Mouse (Mus musculus) forebrain, embryonic 12.5 days (tissue): ENCODE data around the gene Shkbp1. TPM values are rescaled to one million over a fixed set of nuclear protein-coding genes. Genes with fewer than 3 reads are reported as not detected.

Source experiments
- ATAC-seq: fragments of 200-750 bp; cut with Nextera tagmentation; 2 replicates; pipeline ENCODE4 v1.8.0; 2017; ENCODE audit warnings: moderate TSS enrichment; ENCODE audit not compliant: low FRiP score
- H3K27ac ChIP-seq: fragments of 300-500 bp; sonication (generic); 2 replicates; pipeline ENCODE4 v1.5.1; 2016; ENCODE audit warnings: mild to moderate bottlenecking
- H3K27me3 ChIP-seq: fragments of 300-500 bp; sonication (generic); 2 replicates; pipeline ENCODE4 v1.6.1; 2016; ENCODE audit warnings: mild to moderate bottlenecking
- H3K36me3 ChIP-seq: fragments of 300-500 bp; sonication (generic); replicated peaks from 2 replicates; pipeline ENCODE4 v1.6.1; 2016; ENCODE audit warnings: mild to moderate bottlenecking
- H3K4me1 ChIP-seq: fragments of 300-500 bp; sonication (generic); 2 replicates; pipeline ENCODE4 v1.6.1; 2016
- H3K4me2 ChIP-seq: fragments of 300-500 bp; sonication (generic); 2 replicates; pipeline ENCODE4 v1.6.1; 2016; ENCODE audit warnings: mild to moderate bottlenecking, moderate library complexity
- H3K4me3 ChIP-seq: fragments of 300-500 bp; sonication (generic); replicated peaks from 2 replicates; pipeline ENCODE4 v1.5.1; 2016; ENCODE audit warnings: mild to moderate bottlenecking
- H3K9ac ChIP-seq: fragments of 300-500 bp; sonication (generic); 2 replicates; pipeline ENCODE4 v1.6.1; 2016; ENCODE audit warnings: mild to moderate bottlenecking
- H3K9me3 ChIP-seq: fragments of 300-500 bp; sonication (generic); 2 replicates; pipeline ENCODE4 v1.6.1; 2016
- WGBS: fragments of 180-500 bp; shearing (Covaris S2); methylation state at CpG from one replicate; pipeline ENCODE4 v1.1.7; 2016; 5-methylcytosine and 5-hydroxymethylcytosine counted together
- polyA plus RNA-seq: library from polyadenylated mRNA; unstranded; fragments of >200 nt; fragmentation: Nextera tagmentation; extraction: Ambion mirVana; gene quantifications from 2 replicates; pipeline ENCODE4 v1.2.1, GENCODE M21; 2016

Shkbp1 gene
- polyA plus RNA-seq, 1 experiment from 2014 or later = 77.1 TPM

DNA sequence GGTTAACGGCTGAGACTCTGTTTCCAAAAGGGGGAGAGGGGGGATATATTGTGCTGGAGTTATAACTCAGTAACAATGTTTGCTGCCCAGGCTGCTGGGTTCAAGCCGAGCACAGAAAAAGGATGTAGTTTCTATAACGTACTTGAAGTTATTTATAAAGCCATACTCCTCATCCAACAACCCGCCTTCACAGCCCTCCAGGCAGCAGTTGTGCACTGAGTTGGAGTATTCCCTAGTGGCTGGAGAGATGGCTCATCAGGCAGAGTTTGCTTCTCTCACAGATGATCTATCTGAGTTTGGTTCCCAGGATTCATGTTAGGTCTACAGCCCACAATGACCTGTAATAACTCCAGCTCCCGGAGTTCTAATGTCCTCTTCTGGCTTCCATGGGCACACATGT, 55.0 kb downstream of the Shkbp1 start:
- ATAC-seq = no peak
- Histone ChIP-seq H3K9ac (no peak overlapping the region), H3K27me3 (peaks cover 10% of the 10 kb centered on the region; the same call in 1 of the 2 replicates), H3K36me3 (no peaks in the 10 kb centered on the region), H3K4me3 (no peak overlapping the region), H3K27ac (no peak overlapping the region), H3K4me1 (no peaks in the 10 kb centered on the region), H3K4me2 (no peak overlapping the region), H3K9me3 (0 out of 2 replicates have a peak, but pooled peaks cover 4% of the 10 kb centered on the region)
- WGBS = 77% methylated on average over 5 of the region's 5 CpGs

DNA sequence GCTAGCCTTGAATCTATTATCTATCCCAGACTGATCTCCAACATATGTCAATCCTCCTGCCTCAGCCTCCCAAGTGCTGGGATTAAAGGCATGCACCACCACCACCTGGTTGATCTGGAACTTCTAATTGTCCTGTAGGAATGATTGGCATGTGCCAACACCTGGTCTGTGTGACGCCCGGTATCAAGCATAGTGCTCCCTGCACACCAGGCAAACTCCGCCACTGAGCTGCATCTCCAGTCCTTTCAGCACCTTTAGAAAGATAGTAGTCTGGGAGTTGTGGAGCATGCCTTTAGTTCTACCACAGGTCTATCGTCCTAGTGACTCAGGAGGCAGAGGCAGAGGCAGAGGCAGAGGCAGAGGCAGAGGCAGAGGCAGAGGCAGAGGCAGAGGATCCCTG, 55.5 kb downstream of the Shkbp1 start:
- Histone ChIP-seq H3K36me3 (no peaks in the 10 kb centered on the region), H3K4me3 (no peak overlapping the region), H3K9me3 (0 out of 2 replicates have a peak, but pooled peaks cover 4% of the 10 kb centered on the region), H3K4me1 (no peaks in the 10 kb centered on the region), H3K9ac (no peak overlapping the region), H3K27me3 (peaks cover 10% of the 10 kb centered on the region; the same call in 1 of the 2 replicates), H3K4me2 (no peak overlapping the region), H3K27ac (no peak overlapping the region)
- 91% methylated on average over 4 of the region's 4 CpGs for WGBS
- no peak for ATAC-seq

DNA sequence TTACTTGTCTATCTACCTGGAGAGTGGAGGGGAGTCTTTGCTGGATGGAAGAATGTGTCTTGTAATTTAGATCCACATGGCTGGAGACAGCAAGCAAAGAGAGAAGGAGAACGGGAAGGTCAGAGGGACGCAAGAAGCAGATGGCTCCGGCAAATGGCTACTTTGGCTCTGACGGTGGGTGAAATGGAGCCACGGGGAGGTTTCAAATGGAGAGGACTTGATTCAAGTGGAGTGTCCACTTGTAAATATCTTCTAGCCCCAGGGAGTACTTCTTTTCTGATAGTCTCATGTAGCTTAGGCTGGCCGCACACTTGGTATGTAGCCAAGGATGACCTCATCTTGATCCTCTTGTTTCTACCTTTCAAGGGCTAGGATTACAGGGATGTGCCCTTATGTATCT, 57.0 kb downstream of the Shkbp1 start:
- WGBS = 92% methylated on average over 6 of the region's 6 CpGs
- ATAC-seq = no peak
- no peaks in the 10 kb centered on the region for H3K4me1 ChIP-seq
- no peak overlapping the region for H3K27ac ChIP-seq
- peaks cover 8% of the 10 kb centered on the region; the same call in 1 of the 2 replicates for H3K27me3 ChIP-seq
- 0 out of 2 replicates have a peak, but pooled peaks cover 4% of the 10 kb centered on the region for H3K9me3 ChIP-seq
- no peak overlapping the region for H3K9ac ChIP-seq
- no peaks in the 10 kb centered on the region for H3K36me3 ChIP-seq
- H3K4me2 ChIP-seq = no peak overlapping the region
- no peak overlapping the region for H3K4me3 ChIP-seq

DNA sequence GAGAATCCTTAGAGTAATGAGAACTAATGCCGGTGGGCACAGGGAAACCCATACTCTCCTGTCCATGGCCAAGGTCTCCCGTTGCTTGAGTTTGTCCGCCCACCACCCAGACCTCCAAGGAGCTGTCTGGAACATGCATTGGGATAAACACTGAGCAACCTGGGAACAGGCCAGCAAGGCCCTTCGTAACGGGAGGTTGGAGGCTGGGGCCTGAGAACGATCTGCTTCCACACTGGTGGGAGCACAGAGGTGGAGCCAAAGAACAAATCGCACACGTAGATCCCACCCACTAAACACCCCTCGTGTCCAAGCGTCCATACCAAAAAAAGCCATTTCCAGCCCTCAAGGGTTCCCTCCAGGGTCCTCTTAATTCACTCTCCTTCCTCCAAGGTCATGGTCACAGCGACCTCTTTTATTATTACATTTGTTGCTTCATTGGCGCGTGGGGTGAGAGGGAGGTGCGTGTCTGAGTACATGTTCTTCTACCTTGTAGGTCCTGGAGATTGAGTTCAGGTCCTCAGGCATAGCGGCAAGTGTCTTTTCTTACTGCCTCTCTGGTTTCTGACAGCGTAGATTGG, 57.7 kb downstream of the Shkbp1 start:
- peaks cover 11% of the 10 kb centered on the region; the same call in 1 of the 2 replicates for H3K27me3 ChIP-seq

DNA sequence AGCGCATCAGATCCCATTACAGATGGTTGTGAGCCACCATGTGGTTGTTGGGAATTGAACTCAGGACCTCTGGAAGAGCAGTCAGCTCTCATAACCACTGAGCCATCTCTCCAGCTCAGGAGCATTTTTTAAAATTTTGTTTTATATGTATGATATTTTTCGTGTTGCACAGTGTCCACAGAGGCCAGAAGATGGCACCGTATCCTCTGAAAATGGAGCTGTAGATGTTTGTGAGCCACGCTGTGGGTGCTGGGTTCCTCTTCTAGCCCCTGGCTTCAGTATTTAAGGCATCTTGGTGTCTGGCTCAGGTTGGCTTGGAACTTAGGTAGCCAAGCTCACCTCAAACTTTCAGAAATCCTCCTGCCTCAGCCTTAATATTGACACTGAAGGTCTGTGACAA, 59.3 kb downstream of the Shkbp1 start:
- no peak for ATAC-seq
- 88% methylated on average over 4 of the region's 4 CpGs for WGBS
- Histone ChIP-seq H3K4me3 (no peak overlapping the region), H3K9ac (no peak overlapping the region), H3K36me3 (no peaks in the 10 kb centered on the region), H3K4me2 (no peak overlapping the region), H3K27me3 (peaks cover 11% of the 10 kb centered on the region; the same call in 1 of the 2 replicates), H3K9me3 (0 out of 2 replicates have a peak, but pooled peaks cover 4% of the 10 kb centered on the region), H3K27ac (no peak overlapping the region), H3K4me1 (no peaks in the 10 kb centered on the region)

More for the DNA sequence above, 57.7 kb downstream of the Shkbp1 start:
- no peak overlapping the region for H3K4me3 ChIP-seq
- no peak overlapping the region for H3K9ac ChIP-seq
- H3K36me3 ChIP-seq = no peaks in the 10 kb centered on the region
- ATAC-seq = no peak
- H3K4me2 ChIP-seq = no peak overlapping the region
- 0 out of 2 replicates have a peak, but pooled peaks cover 4% of the 10 kb centered on the region for H3K9me3 ChIP-seq
- H3K27ac ChIP-seq = no peak overlapping the region
- H3K4me1 ChIP-seq = no peaks in the 10 kb centered on the region
- WGBS = 89% methylated on average over 16 of the region's 16 CpGs

DNA sequence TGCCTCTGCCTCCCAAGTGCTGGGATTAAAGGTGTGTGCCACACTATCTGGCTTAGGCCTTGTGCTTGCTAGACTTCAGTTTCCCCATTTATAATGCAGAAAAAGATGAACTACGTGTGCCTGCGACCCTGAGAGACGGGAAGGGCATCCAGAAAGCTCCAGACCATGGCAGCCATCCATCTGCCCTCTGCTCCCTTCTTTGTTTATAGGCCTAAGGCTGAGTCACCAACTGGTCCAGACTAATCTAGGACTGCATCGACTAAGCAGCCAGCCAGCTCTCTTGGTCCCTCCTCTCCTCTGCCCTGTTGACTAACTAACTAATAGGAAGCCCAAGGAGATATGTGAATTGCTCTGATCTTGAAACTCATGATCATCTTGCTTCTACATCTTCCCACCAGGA, 59.9 kb downstream of the Shkbp1 start:
- Histone ChIP-seq H3K9me3 (0 out of 2 replicates have a peak, but pooled peaks cover 4% of the 10 kb centered on the region), H3K27ac (no peak overlapping the region), H3K36me3 (no peaks in the 10 kb centered on the region), H3K9ac (no peak overlapping the region), H3K4me1 (no peaks in the 10 kb centered on the region), H3K4me3 (no peak overlapping the region), H3K27me3 (peaks cover 11% of the 10 kb centered on the region; the same call in 1 of the 2 replicates), H3K4me2 (no peak overlapping the region)
- ATAC-seq = no peak
- 84% methylated on average over 4 of the region's 4 CpGs for WGBS

Other genes starting within 250 kb of the Shkbp1 start
- gene Cyp2f2, start 236.1 kb downstream of the Shkbp1 start, polyA plus RNA-seq = not detected in 2 replicates
- 0.15 and 0.34 TPM in 2 replicates for gene Cyp2t4, start 202.3 kb downstream of the Shkbp1 start, polyA plus RNA-seq
- gene Egln2, start 189.2 kb downstream of the Shkbp1 start, polyA plus RNA-seq = 89.9 and 92.2 TPM in 2 replicates
- 69.4 and 70.4 TPM in 2 replicates for gene Rab4b, start 177.1 kb downstream of the Shkbp1 start, polyA plus RNA-seq
- gene Gm21983, start 174.9 kb downstream of the Shkbp1 start, polyA plus RNA-seq = 0.59 TPM in 1 of 2 replicates, not detected in the other
- 9.0 and 11.7 TPM in 2 replicates for gene Mia, start 174.9 kb downstream of the Shkbp1 start, polyA plus RNA-seq
- 3.9 and 4.1 TPM in 2 replicates for gene BC024978, start 160.2 kb downstream of the Shkbp1 start, polyA plus RNA-seq
- 302 and 306 TPM in 2 replicates for gene Snrpa, start 159.7 kb downstream of the Shkbp1 start, polyA plus RNA-seq
- 6.3 and 7.5 TPM in 2 replicates for gene Itpkc, start 127.4 kb downstream of the Shkbp1 start, polyA plus RNA-seq
- 20.2 and 21.0 TPM in 2 replicates for gene Coq8b, start 123.0 kb downstream of the Shkbp1 start, polyA plus RNA-seq
- 40.6 and 41.8 TPM in 2 replicates for gene Numbl, start 97.6 kb downstream of the Shkbp1 start, polyA plus RNA-seq
- 12.4 and 16.5 TPM in 2 replicates for gene Ltbp4, start 18.3 kb downstream of the Shkbp1 start, polyA plus RNA-seq
- gene Gm20479, start 1.4 kb upstream of the Shkbp1 start, polyA plus RNA-seq = 1.5 TPM in 1 of 2 replicates, not detected in the other
- 0.47 and 1.3 TPM in 2 replicates for gene Sptbn4, start 91.7 kb upstream of the Shkbp1 start, polyA plus RNA-seq
- 18.1 and 22.2 TPM in 2 replicates for gene Blvrb, start 92.0 kb upstream of the Shkbp1 start, polyA plus RNA-seq
- gene Sertad3, start 117.7 kb upstream of the Shkbp1 start, polyA plus RNA-seq = 20.0 and 21.9 TPM in 2 replicates
- gene Sertad1, start 130.9 kb upstream of the Shkbp1 start, polyA plus RNA-seq = 12.9 and 13.1 TPM in 2 replicates
- gene Prx, start 143.3 kb upstream of the Shkbp1 start, polyA plus RNA-seq = 2.9 and 3.5 TPM in 2 replicates
- 0.26 and 0.57 TPM in 2 replicates for gene Hipk4, start 167.2 kb upstream of the Shkbp1 start, polyA plus RNA-seq
- gene Pld3, start 197.2 kb upstream of the Shkbp1 start, polyA plus RNA-seq = 58.1 and 58.2 TPM in 2 replicates
- 38.7 and 39.6 TPM in 2 replicates for gene 2310022A10Rik, start 197.2 kb upstream of the Shkbp1 start, polyA plus RNA-seq
- gene Akt2, start 235.5 kb upstream of the Shkbp1 start, polyA plus RNA-seq = 81.2 and 84.6 TPM in 2 replicates